Mouse (Mus musculus) MN1 (cell line): Measurements from ENCODE around the gene Zfp819.

Experiments used
- DNase-seq: peaks from one replicate; pipeline ENCODE4 v3.0.0-alpha.2; 2016; ENCODE audit warnings: low spot score

Gene Zfp819

DNA sequence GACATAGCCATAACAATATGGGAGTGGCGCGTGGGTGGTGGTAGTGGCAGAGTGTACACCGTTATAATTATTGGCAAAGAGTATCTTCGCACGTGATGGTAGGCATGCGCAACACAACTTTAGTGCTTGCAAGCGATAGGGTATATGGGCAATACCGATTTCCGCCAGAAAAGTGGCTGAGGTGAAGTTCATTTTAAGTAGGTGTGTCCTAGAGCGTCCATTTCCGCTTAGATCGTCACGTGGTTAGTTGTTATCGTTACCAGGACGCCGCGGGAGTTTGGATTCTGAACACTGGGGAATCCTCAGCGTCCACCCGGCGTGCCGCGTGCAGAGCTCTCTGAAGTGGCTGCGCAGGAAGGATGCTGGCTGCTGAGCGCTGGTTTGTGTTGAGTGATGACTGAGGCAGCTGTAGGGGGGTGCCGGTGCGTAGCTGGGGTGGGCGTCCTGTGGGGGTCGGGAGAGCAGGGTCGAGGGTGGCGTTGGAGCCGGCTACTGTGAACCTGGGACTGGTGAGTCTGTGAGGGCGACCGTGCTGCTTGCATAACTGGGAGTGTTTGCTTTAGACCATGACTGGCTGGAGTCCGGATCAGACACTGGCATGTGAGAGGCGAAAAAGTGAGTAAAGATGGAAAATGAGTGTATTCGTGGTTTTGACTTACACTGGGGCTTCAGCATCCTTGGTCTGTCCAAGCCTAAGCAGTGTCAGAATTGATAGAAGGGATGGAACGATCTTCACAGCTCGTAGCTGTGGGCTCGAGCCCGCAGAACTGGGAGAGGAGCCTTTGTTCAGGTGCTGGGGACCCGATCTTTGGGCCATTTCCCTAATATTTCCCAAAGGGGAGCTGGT, at the start of gene Zfp819:
Gene Zfp819, plus strand, starts transcription at position 274 of the 847 bp plus-strand sequence.
- no peak for DNase-seq

GRCm38 (mm10) chr7:43562006-43562633, 44.8 kb upstream of the Zfp819 start, which contains the start of gene Zfp658:
Zfp658 (plus strand) TSS chr7:43562256.
- peak; percentile 84 for DNase-seq

GRCm38 (mm10) chr7:43562651-43563070, 44.3 kb upstream of the Zfp819 start:
- no peak for DNase-seq

DNA sequence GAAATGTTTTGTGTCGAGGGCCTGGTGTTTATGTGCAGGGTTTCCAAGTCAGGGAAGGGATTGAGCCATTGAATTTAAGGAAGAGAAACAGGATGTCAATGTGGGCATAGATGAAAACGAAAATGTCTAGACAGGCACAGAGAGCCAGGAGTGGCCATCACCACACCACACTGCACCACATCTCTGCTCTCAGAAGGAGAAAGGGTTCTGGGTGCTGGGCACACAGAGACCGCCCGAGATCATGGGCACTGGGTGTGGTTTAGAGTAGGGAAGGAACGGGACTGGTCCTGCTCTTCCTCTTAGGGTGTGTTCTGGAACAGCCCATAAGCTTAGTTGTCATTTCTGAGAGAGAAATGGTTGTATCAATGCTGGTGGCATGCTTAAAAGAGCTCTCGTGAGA, 43.7 kb upstream of the Zfp819 start:
- peak; percentile 6 for DNase-seq

DNA sequence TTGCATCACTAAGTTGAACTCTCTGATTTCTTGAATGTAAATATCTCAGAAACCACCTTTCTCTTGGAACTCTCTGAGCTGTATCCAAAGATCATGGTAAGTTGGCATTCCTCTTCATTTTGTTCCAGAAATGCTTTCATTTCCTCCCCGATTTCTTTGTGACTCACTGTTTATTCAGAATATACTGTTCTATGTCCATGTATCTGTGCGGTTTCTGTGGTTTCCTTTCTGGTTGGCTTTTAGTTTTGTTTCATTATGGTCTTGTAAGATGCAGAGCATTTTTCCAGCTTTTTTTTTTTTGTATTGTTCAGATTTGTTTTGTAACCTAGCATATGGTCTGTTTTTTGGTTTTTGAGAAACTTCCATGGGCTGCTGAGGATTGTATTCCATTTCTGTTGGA, 35.8 kb upstream of the Zfp819 start:
- no peak for DNase-seq

GRCm38 (mm10) chr7:43579440-43580171, 27.4 kb upstream of the Zfp819 start, which contains the start of gene Zfp719:
Zfp719 (plus strand) TSS chr7:43579610.
- DNase-seq = peak; percentile 96

DNA sequence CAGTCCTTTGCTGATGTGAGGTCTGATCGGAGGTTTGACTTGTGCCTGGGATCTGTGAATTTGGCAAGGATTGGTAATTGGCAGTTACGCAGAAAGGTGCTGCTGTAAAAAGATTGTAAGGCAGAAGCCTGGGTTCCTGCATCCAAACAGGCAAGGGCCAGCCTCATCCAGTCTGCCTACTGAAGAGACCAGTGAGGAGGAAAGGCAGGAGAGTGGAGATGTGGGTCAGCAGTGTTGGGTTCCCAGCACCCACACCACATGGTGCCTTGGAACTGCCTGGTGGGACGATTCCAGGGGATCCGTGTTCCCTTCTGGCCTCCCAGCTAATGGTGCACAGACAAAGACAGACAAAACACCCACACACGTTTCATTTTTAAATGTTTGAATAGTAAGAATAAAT, 26.4 kb upstream of the Zfp819 start:
- peak; percentile 9 for DNase-seq

GRCm38 (mm10) chr7:43584790-43585189, 22.2 kb upstream of the Zfp819 start:
- DNase-seq = no peak

DNA sequence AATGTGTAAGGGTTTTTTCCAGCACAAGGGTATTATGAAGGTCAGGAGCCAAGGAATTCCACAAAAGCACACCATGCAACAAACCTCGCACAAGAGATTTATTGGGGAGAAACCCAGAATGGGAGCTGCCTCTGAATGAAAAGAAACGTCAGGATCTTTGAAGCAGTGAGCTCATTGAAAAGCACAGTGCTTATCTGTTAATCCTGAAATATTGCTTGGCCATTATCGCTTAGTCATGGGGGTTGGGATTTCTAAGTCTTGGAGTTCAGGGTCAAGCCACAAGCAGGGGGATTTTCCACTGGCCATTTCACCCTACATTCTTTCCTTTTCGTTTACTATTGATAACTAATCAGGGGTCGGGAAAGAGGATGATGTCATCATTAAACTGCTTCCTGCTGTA, 5.1 kb upstream of the Zfp819 start:
- no peak for DNase-seq

DNA sequence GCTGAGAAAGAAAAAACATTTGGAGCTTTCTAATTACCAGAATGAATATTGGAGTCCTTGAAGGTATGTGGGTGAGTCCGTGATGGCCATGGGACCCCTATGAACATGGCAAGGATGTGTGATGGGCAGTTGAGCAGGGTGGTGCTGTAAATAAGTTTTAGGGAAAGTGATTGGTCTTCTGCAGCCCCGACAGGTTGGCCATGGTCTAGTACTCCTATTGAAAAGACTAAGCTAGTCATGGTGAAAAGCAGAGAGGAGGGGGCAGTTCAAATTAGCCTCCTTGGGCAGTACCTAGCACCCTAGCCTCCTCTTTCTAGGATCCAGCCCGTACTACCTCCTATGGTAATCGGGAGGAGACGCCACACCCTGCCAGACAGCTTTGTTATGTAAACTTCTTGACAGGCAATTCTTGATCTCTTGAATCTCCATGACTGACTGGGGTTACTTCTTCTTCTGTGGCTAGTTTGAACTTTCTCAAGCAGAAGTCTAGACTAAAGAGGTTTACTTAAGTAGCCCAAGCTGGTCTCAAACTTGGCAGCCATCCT, 846 bp downstream of the Zfp819 start:
- no peak for DNase-seq

DNA sequence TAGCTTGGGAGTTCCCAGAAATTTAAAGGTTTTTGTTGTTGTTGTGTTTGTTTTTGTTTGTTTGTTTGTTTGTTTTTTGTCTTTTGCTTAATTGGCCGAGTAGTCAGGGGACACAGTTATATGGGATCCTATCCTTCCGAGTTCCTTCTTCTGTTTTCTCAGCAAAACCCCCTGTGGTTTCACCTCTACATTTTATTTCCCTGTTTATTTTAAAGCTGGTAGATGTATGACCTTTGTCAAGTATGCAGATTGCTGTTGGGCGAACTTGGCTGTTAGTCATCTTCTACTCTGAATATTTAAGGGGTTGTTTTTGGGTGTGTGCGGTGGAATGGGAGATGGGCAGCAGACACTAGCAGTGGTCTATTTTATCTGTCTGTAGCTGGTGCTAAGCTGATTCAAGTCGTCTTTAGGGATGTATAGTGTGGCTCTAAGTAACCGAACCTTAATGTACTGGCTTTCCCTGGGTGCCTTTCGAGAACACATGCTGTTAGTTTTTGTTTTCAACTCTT, 1.4 kb downstream of the Zfp819 start:
- DNase-seq = no peak

DNA sequence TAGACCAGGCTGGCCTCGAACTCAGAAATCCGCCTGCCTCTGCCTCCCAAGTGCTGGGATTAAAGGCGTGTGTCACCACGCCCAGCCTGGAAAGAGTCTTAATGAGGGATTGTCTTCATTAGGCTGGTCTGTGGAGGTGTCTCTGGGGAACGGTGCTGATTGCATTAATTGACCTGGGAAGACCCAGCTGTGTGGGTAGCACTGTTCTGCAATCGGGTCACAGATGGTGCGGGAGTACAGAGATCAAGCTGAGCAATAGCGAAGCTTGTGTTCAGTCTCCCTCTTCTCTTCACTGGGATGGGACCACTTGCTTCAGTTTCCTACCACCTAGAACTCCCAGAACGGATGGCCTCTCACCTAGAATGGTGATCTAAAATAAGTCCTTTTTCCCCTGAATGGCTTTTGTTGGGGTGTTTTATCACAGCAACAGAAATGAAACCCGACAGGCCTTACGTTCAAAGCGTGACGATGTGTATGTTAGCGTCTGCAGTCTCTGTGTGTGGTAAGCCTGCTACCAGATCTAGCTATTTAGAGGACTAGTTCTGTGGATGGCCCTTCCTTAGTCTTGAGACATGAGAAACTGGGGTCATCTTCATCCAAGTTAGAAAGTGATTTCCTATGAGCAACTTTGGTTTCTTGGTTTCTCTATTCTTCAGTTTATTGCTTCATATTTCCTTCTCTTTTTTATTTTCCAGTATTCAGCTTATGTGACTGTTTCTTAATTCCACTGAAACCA, 7.0 kb downstream of the Zfp819 start:
- DNase-seq = no peak

GRCm38 (mm10) chr7:43622927-43623326, 16.0 kb downstream of the Zfp819 start:
- DNase-seq = no peak

DNA sequence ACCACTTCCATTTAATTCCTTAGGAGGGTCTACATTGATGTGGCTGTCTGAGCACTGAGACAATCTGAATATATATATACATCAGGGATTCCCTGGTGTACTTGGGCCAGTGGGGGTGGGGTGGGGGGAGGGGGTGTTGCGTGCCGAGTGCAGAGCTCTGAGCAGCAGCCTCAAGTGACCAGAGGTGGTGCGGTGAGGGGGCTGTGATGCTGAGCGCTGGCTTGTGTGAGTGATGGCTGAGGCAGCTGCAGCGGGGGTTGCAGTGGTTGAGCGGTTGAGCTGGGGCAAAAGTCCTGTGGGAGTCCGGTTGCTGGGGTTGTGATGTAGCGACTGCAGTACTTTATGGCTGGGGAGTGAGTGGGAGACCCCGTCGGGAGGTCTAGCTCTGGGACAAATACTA, 16.9 kb downstream of the Zfp819 start:
- no peak for DNase-seq

GRCm38 (mm10) chr7:43625065-43625464, 18.1 kb downstream of the Zfp819 start:
- DNase-seq = no peak

- DNase-seq = no peak
Measured at GRCm38 (mm10) chr7:43625794-43626422, 18.9 kb downstream of the Zfp819 start.

GRCm38 (mm10) chr7:43633940-43634339, 27.0 kb downstream of the Zfp819 start:
- DNase-seq = no peak

GRCm38 (mm10) chr7:43634500-43634899, 27.5 kb downstream of the Zfp819 start, which contains the start of gene Ceacam18:
Ceacam18 (plus strand) TSS chr7:43634707.
- no peak for DNase-seq

DNA sequence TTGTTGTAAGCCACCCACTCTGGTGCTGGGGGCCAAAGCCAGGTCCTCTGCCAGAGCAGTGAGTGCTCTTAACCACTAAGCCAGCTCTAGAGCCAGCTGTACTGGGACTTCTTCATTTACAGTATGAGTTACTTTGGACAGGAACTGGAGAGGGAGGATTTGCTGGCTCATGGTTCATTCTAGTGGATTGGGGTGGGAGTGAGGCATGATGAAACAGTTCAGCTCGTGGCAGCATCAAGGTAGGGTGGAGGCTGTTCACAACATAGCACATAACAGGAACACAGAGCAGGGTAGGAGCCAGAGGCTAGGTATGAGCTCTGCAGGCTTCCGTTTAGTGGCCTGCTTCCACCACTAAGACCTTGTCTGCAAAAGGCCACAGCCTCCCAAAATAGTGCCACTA, 29.2 kb downstream of the Zfp819 start:
- no peak for DNase-seq

- no peak for DNase-seq
Measured at GRCm38 (mm10) chr7:43637118-43637517, 30.1 kb downstream of the Zfp819 start.

DNA sequence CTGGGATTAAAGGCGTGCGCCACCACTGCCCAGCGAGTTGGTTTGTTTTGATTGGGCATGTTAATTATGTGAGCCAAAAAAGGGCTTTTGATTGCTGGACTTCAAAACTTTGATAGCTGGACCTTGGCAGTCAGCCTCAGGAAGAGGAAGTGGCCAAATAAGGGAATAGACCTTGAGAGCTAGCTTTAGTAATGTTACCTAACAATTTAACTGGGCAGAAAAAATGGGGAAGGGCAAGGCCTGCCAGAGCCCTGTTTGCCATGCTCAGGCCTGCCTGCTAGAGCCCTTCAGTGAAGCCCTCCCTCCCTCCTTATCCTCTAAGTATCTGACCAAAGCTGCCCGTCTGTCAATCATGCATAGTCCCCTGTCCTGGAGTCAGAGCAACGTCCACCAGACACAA, 35.6 kb downstream of the Zfp819 start:
- no peak for DNase-seq
